Mouse (Mus musculus) olfactory bulb, adult 2 months (tissue): ENCODE data around the gene Lck.

Experiments
- CTCF ChIP-seq: fragments of 200-500 bp; IDR thresholded peaks from 2 replicates; pipeline ENCODE4 v1.5.1; 2012; ENCODE audit warnings: low read depth, mild to moderate bottlenecking, low read length, moderate library complexity; ENCODE audit not compliant: insufficient read depth
- POLR2A ChIP-seq: fragments of 200-500 bp; IDR thresholded peaks from 2 replicates; pipeline ENCODE4 v1.6.1; 2012; ENCODE audit warnings: mild to moderate bottlenecking, low read depth, low read length, moderate library complexity; ENCODE audit not compliant: insufficient read depth

DNA sequence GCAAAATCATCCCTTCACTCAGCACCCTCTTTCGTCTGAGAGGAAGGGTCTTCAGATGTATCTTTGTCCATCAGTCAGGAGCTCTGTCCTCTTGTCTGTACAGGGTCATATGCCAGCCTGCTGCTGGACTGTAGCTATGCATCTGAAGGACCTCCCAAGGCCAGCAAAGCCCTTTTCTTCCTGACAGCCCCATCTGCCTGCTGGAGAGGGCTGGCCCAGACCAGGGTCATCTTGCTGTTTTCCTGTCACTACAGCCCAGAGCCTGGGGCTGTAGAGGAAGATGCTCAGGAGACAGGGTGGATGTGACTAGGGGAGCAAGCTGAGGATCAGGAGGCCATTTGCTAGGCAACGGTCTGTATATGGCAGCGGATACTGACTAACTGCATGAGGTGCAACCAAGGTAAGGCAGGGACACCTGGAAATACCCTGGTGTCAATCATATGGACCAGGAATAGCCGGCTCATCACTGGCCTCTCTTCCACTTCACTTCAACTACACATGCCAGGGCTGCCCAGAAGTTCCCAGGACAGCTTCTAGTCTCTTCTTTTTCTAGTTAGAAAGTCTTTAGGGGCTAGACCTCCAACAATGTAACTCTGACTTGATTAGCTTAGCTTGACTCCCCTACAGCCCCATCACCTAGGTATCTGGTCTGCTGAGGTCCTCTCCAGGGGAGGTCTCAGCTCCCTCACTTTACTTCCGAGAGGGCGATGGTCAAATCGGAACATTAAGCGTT lies 49.5 kb upstream of the Lck start:
- TF ChIP-seq POLR2A (no peak), CTCF (no peak)
